Mouse (Mus musculus) forebrain, embryonic 12.5 days (tissue): ENCODE results near the gene Eps8l1. TPM values are rescaled to one million over a fixed set of nuclear protein-coding genes. Genes with fewer than 3 reads are reported as not detected.
"Not testable (repeated sequence)": the region's sequence is repeated elsewhere in the genome, so short reads cannot be mapped to it uniquely, and the experiment has no call there.

Source experiments
- ATAC-seq: fragments of 200-750 bp; cut with Nextera tagmentation; 2 replicates; pipeline ENCODE4 v1.8.0; 2017; ENCODE audit warnings: moderate TSS enrichment; ENCODE audit not compliant: low FRiP score
- H3K27ac ChIP-seq: fragments of 300-500 bp; sonication (generic); 2 replicates; pipeline ENCODE4 v1.5.1; 2016; ENCODE audit warnings: mild to moderate bottlenecking
- H3K27me3 ChIP-seq: fragments of 300-500 bp; sonication (generic); 2 replicates; pipeline ENCODE4 v1.6.1; 2016; ENCODE audit warnings: mild to moderate bottlenecking
- H3K36me3 ChIP-seq: fragments of 300-500 bp; sonication (generic); replicated peaks from 2 replicates; pipeline ENCODE4 v1.6.1; 2016; ENCODE audit warnings: mild to moderate bottlenecking
- H3K4me1 ChIP-seq: fragments of 300-500 bp; sonication (generic); 2 replicates; pipeline ENCODE4 v1.6.1; 2016
- H3K4me2 ChIP-seq: fragments of 300-500 bp; sonication (generic); 2 replicates; pipeline ENCODE4 v1.6.1; 2016; ENCODE audit warnings: mild to moderate bottlenecking, moderate library complexity
- H3K4me3 ChIP-seq: fragments of 300-500 bp; sonication (generic); replicated peaks from 2 replicates; pipeline ENCODE4 v1.5.1; 2016; ENCODE audit warnings: mild to moderate bottlenecking
- H3K9ac ChIP-seq: fragments of 300-500 bp; sonication (generic); 2 replicates; pipeline ENCODE4 v1.6.1; 2016; ENCODE audit warnings: mild to moderate bottlenecking
- H3K9me3 ChIP-seq: fragments of 300-500 bp; sonication (generic); 2 replicates; pipeline ENCODE4 v1.6.1; 2016
- WGBS: fragments of 180-500 bp; shearing (Covaris S2); methylation state at CpG from one replicate; pipeline ENCODE4 v1.1.7; 2016; 5-methylcytosine and 5-hydroxymethylcytosine counted together
- polyA plus RNA-seq: library from polyadenylated mRNA; unstranded; fragments of >200 nt; fragmentation: Nextera tagmentation; extraction: Ambion mirVana; gene quantifications from 2 replicates; pipeline ENCODE4 v1.2.1, GENCODE M21; 2016

Gene Eps8l1
- polyA plus RNA-seq, 1 experiment from 2014 or later: 4.1 TPM

GRCm38 (mm10) chr7:4516332-4517050 lies 56.0 kb downstream of the Eps8l1 start, which contains the start of gene Tnnt1:
Tnnt1 (minus strand) TSS chr7:4516382.
- no peaks in the 10 kb centered on the region for H3K36me3 ChIP-seq
- no peaks in the 10 kb centered on the region for H3K9me3 ChIP-seq
- 16% methylated on average over 3 of the region's 4 CpGs for WGBS
- peaks cover 14% of the 10 kb centered on the region for H3K27me3 ChIP-seq
- H3K9ac ChIP-seq: no peak within 1 kb of the TSS
- H3K4me3 ChIP-seq: no peak within 1 kb of the TSS
- H3K4me1 ChIP-seq: peaks cover 32% of the 10 kb centered on the region
- no peak within 1 kb of the TSS for H3K4me2 ChIP-seq
- H3K27ac ChIP-seq: no peak within 1 kb of the TSS
- peak; percentile 47; the same call in 1 of the 2 replicates for ATAC-seq

GRCm38 (mm10) chr7:4518487-4518886 lies 58.0 kb downstream of the Eps8l1 start:
- no peak for ATAC-seq
- no peak overlapping the region for H3K27ac ChIP-seq

GRCm38 (mm10) chr7:4521231-4522003 lies 60.9 kb downstream of the Eps8l1 start:
- H3K4me2 ChIP-seq: peak overlapping the region; percentile 50
- H3K9ac ChIP-seq: no peak overlapping the region
- H3K36me3 ChIP-seq: no peaks in the 10 kb centered on the region
- H3K27me3 ChIP-seq: peaks cover 22% of the 10 kb centered on the region
- WGBS: 33% methylated on average over 31 of the region's 32 CpGs
- H3K4me1 ChIP-seq: peaks cover 20% of the 10 kb centered on the region
- H3K4me3 ChIP-seq: peak overlapping the region; percentile 20
- H3K9me3 ChIP-seq: no peaks in the 10 kb centered on the region
- no peak overlapping the region for H3K27ac ChIP-seq
- no peak for ATAC-seq

More at GRCm38 (mm10) chr7:4518487-4518886, 58.0 kb downstream of the Eps8l1 start:
- Histone ChIP-seq H3K9me3 (no peaks in the 10 kb centered on the region), H3K27me3 (peaks cover 22% of the 10 kb centered on the region), H3K4me3 (no peak overlapping the region), H3K4me1 (peaks cover 32% of the 10 kb centered on the region), H3K9ac (no peak overlapping the region), H3K36me3 (no peaks in the 10 kb centered on the region), H3K4me2 (no peak overlapping the region)
- WGBS: 93% methylated on average over 1 of the region's 1 CpGs

GRCm38 (mm10) chr7:4522292-4522691 lies 61.8 kb downstream of the Eps8l1 start:
- no peak overlapping the region for H3K4me2 ChIP-seq

GRCm38 (mm10) chr7:4523205-4524130 lies 63.0 kb downstream of the Eps8l1 start:
- H3K4me1 ChIP-seq: peaks cover 21% of the 10 kb centered on the region
- no peak overlapping the region for H3K4me3 ChIP-seq
- no peak overlapping the region for H3K9ac ChIP-seq
- H3K4me2 ChIP-seq: no peak overlapping the region
- H3K36me3 ChIP-seq: no peaks in the 10 kb centered on the region
- 90% methylated on average over 33 of the region's 33 CpGs for WGBS
- H3K27me3 ChIP-seq: peaks cover 34% of the 10 kb centered on the region
- ATAC-seq: no peak
- no peaks in the 10 kb centered on the region for H3K9me3 ChIP-seq
- no peak overlapping the region for H3K27ac ChIP-seq

More at GRCm38 (mm10) chr7:4522292-4522691, 61.8 kb downstream of the Eps8l1 start:
- peaks cover 21% of the 10 kb centered on the region for H3K4me1 ChIP-seq
- peaks cover 26% of the 10 kb centered on the region for H3K27me3 ChIP-seq
- H3K9me3 ChIP-seq: no peaks in the 10 kb centered on the region
- H3K4me3 ChIP-seq: no peak overlapping the region
- WGBS: 79% methylated on average over 6 of the region's 6 CpGs
- H3K36me3 ChIP-seq: no peaks in the 10 kb centered on the region
- H3K27ac ChIP-seq: no peak overlapping the region
- ATAC-seq: no peak
- no peak overlapping the region for H3K9ac ChIP-seq

GRCm38 (mm10) chr7:4524212-4524922 lies 63.9 kb downstream of the Eps8l1 start, which contains the start of gene Tnni3:
Tnni3 (minus strand) TSS chr7:4524229.
- H3K9ac ChIP-seq, H3K9me3 ChIP-seq, ATAC-seq, H3K4me3 ChIP-seq, H3K36me3 ChIP-seq, H3K27ac ChIP-seq, H3K4me2 ChIP-seq: not testable (repeated sequence)
- 66% methylated on average over 15 of the region's 15 CpGs for WGBS
- Histone ChIP-seq H3K27me3 (peaks cover 34% of the 10 kb centered on the region), H3K4me1 (peaks cover 21% of the 10 kb centered on the region)

GRCm38 (mm10) chr7:4526341-4527301 lies 66.1 kb downstream of the Eps8l1 start:
- Histone ChIP-seq H3K4me3 (peak overlapping the region; percentile 32), H3K27me3 (peaks cover 20% of the 10 kb centered on the region), H3K9me3 (no peaks in the 10 kb centered on the region), H3K9ac (0 out of 2 replicates have a peak overlapping the region, but pooled peaks have one; percentile 22), H3K36me3 (no peaks in the 10 kb centered on the region), H3K4me2 (peak overlapping the region; percentile 44), H3K27ac (peak overlapping the region; percentile 19; the same call in 1 of the 2 replicates), H3K4me1 (peaks cover 14% of the 10 kb centered on the region)
- WGBS: 25% methylated on average over 40 of the region's 40 CpGs
- ATAC-seq: peak; percentile 91

- Histone ChIP-seq H3K9ac (no peak overlapping the region; the same call in 1 of the 2 replicates), H3K4me3 (no peak overlapping the region; the same call in 1 of the 2 replicates), H3K4me1 (peaks cover 21% of the 10 kb centered on the region), H3K9me3 (no peaks in the 10 kb centered on the region), H3K36me3 (no peaks in the 10 kb centered on the region), H3K27me3 (peaks cover 18% of the 10 kb centered on the region), H3K27ac (no peak overlapping the region), H3K4me2 (peak overlapping the region; percentile 44)
- WGBS: 46% methylated on average over 18 of the region's 18 CpGs
- ATAC-seq: no peak
These were observed 66.8 kb downstream of the Eps8l1 start for GRCm38 (mm10) chr7:4527302-4527689.
